Mouse (Mus musculus) bone marrow, adult 2 months (tissue): Measurements from ENCODE around the gene Onecut1.

Source experiments
- CTCF ChIP-seq: fragments of 200-500 bp; IDR thresholded peaks from 2 replicates; pipeline ENCODE4 v1.5.1; 2011; ENCODE audit warnings: low read length, control low read depth; ENCODE audit not compliant: control insufficient read depth, insufficient read depth
- POLR2A ChIP-seq: fragments of 200-500 bp; IDR thresholded peaks from 2 replicates; pipeline ENCODE4 v1.6.1; 2011; ENCODE audit warnings: low read depth, mild to moderate bottlenecking, control low read depth, low read length, borderline replicate concordance; ENCODE audit not compliant: control insufficient read depth

DNA sequence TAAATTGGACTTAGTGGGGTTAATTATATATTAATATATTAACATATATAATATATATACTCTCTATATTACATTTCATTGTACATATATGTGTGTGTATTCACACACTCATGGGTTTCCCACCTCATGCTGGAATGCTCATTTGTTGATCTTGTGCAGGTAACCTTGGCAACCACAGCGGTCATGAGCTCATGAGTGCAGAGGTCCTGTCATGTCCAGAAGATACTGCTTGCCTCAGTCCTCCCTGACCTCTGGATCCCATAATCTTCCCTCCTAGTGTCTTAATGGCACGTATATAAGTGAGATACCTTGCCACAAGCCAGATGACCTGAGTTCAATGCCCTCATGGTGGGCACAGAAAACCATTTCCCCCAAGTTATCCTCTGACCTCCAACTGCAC is 16.0 kb downstream of the Onecut1 start:
- TF ChIP-seq CTCF: no peak
- no peak for TF ChIP-seq POLR2A
